Mouse (Mus musculus) brain, embryonic 14.5 days (tissue): ENCODE measurements around the gene Stoml2. TPM values are rescaled to one million over a fixed set of nuclear protein-coding genes. Genes with fewer than 3 reads are reported as not detected.
A peak's percentile ranks its signal among the peaks of the same experiment; 100 is the strongest.

Experiments
- DNase-seq: peaks from one replicate; pipeline ENCODE4 v3.0.0-alpha.2; 2011; ENCODE audit warnings: low read depth
- CTCF ChIP-seq: fragments of 200-500 bp; IDR thresholded peaks from 2 replicates; pipeline ENCODE4 v1.5.1; 2012; ENCODE audit warnings: inconsistent platforms, mild to moderate bottlenecking, moderate library complexity, borderline replicate concordance; ENCODE audit not compliant: insufficient read depth, insufficient read length; ENCODE audit errors: extremely low read depth
- POLR2A ChIP-seq: fragments of 200-500 bp; IDR thresholded peaks from 2 replicates; pipeline ENCODE4 v1.6.1; 2012; ENCODE audit warnings: mild to moderate bottlenecking, inconsistent platforms, borderline replicate concordance; ENCODE audit not compliant: poor library complexity, insufficient read depth, insufficient read length, severe bottlenecking; ENCODE audit errors: extremely low read depth
- polyA plus RNA-seq: library from polyadenylated mRNA; depleted of rRNA; stranded (reverse); fragments of >200 nt; gene quantifications from 2 replicates; pipeline ENCODE4 v1.2.3, GENCODE M21; 2012

Stoml2 gene
- polyA plus RNA-seq, 1 experiment: 106 TPM

DNA sequence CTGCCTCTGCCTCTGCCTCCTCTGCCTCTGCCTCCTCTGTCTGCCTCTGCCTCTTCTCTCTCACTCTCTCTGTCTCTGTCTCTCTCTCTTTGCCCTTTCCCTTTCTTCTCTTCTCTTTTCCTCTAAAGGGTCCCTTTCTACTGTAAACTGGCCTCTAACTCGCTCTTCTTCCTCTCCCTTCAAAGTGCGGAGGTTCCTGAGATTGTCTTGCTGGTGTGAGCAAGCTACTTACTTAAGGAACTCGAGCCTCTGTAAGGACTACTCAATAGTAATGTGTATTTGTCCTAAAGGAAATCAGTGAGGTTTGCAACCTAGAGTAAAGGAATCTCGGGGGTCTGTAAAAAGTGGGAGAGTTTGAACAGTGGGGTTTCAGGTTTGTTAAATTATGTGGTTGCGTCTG, 15.1 kb upstream of the Stoml2 start:
- DNase-seq: no peak
- TF ChIP-seq POLR2A: no peak
- TF ChIP-seq CTCF: no peak

DNA sequence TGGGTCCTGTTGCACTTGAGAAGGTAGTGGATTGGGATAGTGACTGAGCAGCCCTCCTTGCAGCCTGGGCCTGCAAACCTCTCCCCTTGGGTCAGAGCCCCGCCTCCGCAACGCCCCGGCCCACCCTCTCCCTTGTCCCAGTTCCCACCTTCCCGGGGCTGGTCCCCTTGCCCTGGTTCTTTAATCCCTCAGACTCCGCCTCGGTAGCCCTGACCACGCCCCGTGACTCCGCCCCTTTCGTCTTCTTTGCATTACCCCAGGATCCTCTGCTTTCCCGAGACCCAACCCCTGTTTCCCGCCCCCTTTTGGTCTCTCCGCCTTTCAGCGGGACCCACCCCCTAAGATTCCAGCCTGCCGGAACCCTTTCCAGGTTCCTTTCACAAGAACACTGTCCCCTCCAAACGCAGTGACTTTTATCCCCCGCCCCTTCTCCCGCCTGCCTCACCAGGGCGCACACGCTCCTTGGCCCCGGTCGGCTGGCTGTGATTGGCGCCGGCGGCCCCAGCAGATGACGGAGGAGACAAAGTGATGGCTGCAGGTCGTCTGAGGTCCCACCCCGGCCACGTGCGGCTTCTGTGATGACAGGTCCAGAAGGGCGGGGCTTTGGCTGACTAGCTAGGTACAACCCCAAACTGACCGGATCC, 14.3 kb upstream of the Stoml2 start, which contains the start of gene Fam214b:
Gene Fam214b, minus strand, starts transcription at position 562 of the 644 bp plus-strand sequence.
- TF ChIP-seq POLR2A (peak; percentile 47; the same call in 1 of the 2 replicates), CTCF (no peak)
- DNase-seq: peak; percentile 99

DNA sequence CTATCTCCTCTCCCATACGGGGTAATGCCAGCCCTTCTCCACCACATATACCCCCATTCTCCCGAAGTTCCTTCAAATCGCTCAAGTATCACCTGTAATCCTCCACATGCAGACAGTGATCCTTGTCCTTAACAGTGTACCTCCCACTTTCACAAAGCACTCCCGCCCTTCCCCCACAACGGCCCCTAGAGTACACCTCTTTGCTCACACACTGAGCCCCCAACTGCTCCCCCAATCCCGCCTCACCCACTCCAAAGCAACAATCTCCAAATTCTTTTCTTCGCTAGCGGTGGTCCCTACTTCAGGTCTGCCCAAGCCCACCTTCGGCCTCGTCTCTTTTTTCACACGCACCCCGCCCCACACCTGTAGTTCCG, 13.8 kb upstream of the Stoml2 start:
- TF ChIP-seq POLR2A (no peak), CTCF (no peak)
- DNase-seq: no peak

DNA sequence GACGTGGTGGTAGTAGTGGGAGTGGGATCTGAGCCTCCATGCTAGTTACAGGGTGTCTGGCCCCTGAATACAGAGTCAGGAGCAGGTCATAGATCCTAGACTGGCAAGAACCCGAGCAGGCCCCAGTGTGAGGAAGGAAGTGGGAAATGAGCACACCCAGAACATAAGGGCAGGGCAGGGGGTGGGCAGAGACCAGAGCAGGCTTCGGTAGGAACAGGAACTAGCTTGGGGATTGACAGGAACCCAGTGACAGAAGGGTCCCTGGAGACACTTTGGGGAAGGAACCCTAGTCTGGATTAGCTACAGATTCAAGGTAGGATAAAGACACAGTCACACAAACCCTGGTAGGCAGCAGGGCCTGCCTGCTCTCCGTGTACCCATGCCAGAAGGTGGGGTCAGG, 13.2 kb upstream of the Stoml2 start:
- DNase-seq: peak; percentile 47

DNA sequence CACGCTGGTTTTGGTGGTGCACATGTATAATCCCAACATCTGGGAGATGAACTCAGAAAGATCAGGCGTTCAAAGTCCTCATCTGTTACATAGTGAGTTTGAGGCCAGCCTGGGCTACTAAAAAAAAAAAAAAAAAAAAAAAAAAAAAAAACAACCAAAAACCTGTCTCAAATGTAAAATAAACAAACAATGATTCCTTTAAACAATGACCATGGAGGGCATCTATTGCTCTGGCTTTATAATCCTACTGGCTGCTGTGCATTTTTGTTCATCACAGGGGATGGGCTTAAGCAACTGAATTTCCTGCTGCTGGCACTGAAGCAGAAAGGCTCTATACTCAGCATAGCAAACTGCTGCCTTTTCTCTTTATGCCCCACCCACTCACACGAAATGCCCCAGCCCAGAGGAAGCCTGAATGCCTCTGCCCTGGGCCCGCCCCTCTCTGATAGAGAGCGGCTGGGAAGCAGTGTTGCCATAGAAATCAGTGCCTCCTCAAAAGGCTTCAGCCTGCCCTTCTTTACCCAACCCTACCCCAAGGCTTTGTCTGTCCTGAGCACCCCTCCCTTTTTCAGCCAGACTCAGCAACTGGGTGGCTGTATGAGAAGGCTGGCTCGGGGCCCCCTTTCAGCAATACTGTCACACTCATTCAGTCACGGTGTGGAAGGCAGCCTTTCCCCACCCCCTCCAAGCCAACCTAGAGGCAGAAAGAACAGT, 12.3 kb upstream of the Stoml2 start:
- DNase-seq: peak; percentile 98
- TF ChIP-seq CTCF: no peak
- no peak for TF ChIP-seq POLR2A

More for the DNA sequence above, 13.2 kb upstream of the Stoml2 start:
- TF ChIP-seq CTCF (no peak), POLR2A (no peak)

DNA sequence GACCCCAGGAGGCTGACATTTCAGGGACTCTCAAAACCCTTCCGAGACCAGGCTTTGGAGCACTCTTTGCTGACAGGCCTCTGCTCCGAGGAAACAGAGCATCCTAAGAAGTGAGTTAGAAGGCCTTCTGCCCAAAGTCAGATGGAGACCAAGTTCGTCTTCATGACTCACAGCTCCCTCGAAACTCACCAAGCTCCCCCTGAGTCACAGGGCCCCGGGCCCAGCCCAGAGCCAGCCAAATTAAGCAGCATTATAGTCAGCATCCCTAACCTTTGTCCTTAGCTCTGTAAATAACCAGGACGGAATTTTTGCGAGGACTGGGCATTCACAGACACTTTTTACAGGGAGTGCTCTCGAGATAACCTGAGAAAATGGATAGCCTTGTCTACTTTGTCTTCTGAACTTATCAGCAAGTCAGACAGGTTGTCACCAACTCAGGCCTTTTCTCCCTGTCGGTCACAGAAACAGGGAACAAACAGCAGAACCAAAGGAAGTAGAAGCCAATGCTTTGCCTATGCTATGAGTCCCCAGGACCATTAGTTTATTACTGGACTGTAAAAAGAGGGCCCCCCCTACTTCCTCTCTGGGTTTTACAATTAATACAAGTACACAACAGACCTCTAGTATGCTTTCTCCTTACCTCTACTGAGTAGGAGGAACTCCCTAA, 9.5 kb upstream of the Stoml2 start:
- TF ChIP-seq CTCF (no peak), POLR2A (no peak)
- no peak for DNase-seq

DNA sequence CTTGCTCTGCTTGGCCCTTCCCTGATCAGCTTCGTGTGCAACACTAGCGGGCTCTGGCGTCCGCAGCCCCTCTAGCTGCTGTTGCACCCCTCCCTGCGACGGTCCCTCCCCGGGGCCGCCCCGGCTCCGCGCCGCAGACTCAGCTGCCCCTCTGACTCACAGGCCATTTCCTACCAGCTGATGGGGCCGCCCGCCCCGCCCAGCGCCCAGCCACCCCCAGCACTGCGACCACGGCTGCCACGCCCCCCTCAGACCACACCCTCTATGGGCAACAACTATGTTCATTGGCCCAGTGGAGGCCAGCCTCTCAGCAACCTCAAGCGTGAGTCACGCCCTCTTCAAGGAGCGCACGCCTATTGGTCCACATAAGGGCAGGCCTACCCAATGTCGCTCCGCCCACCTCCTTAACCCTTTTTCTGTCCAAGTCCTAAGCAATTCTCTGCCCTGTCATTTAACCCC, 8.6 kb upstream of the Stoml2 start:
- DNase-seq: peak; percentile 99
- TF ChIP-seq POLR2A: peak; percentile 62
- no peak for TF ChIP-seq CTCF

DNA sequence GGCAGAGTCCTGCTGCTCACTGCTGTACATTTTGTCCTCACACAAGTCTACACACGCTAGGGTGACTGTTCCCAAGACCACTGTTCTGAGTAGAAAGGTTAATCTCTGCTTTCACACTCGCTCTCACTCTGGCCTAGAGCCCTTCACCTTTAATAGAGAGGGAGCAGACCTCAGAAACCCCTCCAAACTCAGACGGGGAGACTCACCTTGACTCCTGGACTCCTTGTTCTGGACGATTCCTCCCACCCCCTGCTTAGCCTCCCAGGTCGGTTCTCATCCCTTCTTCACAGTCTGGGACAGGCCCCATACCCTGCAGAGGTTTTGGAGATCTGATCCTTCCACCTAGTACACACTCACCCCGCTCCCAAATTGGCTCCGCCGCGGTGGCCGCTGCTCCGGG, 8.1 kb upstream of the Stoml2 start:
- TF ChIP-seq CTCF (no peak), POLR2A (no peak)
- no peak for DNase-seq

DNA sequence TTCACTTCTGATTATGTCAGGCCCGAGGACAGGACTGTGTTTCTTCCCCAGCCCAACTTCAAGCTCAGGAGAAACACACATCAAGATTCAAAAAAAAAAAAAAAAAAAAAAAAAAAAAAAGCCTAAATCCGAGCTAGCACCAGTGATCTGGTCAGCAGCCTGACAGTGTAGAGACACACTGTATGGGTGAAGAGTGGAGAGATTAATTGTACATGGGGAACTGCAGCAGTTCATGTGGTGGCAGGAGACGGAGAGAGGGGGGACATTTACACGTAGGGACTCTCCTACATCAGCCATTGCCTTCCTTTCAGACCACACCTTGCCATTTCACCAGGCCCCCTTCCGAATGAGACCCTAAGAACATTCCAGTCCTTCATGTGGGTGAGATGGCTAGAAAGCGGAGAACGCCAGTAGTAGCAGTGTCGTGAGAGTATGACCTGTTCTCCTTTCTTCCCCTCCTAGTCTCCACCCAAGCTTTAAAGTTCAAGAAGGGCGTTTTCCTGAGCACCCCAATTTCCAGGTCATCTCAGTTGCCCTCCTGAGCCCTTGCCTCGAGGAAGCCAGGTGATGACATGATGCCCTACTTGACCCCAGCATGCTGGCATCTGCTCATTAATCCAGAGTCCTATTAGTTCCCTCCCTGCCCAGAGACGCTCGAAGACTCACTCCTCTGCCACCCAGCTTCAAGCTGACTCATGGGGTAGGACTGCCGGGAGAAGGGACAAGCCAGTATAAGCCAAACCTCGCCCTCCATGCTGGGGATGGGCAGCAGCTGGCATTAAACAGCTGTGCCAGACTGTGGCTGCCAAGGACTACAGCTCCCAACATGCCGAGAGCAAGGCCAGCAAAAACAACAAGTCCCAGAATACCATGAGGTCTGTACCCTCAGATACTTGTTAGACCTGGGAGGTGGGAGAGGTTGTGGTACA, 7.3 kb upstream of the Stoml2 start:
- TF ChIP-seq POLR2A: no peak
- TF ChIP-seq CTCF: no peak
- DNase-seq: peak; percentile 59

DNA sequence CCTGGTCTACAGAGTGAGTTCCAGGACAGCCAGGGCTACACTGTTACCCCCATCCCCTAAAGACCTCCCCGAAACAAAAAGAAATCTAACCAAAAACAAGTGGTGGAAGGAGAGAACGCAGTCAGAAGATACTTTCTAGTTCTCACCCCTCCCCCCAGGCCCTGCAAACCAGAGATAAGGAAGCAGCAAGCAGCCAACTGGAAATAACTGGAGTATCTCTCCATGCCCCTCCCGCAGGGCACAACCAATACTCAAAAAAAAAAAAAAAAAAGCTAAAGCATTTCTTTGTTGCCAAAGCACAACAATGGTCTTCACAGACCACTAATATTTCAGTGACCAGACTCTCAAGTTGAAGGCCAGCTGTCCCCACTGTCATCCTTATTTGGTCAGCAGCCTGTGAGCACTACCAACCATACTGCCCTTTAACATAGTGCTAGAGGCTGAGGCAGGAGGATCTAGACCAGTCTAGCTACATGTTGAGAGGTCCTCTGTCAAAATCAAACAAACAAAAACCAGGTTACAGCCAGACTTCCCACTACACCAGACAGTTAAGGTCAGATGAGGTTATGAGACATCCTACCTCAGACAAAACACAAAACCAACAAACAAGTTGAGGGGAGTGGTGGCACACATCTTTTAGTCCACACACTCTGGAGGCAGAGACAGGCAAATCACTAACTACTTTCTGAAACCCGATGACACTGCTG, 6.5 kb upstream of the Stoml2 start:
- DNase-seq: no peak
- TF ChIP-seq CTCF (no peak), POLR2A (no peak)
